Mouse (Mus musculus) C2C12 (cell line): ENCODE data around the gene Nova2.

ENCODE experiments used
- CEBPB ChIP-seq: IDR thresholded peaks from one replicate; pipeline ENCODE4 v1.6.1; 2011; ENCODE audit warnings: low read depth, mild to moderate bottlenecking, control low read depth, moderate library complexity
- CTCF ChIP-seq: IDR thresholded peaks from one replicate; pipeline ENCODE4 v1.5.1; 2011; ENCODE audit not compliant: control insufficient read depth, insufficient read depth, insufficient read length

GRCm38 (mm10) chr7:19002115-19002514 lies 76.4 kb downstream of the Nova2 start:
- TF ChIP-seq CEBPB (no peak), CTCF (no peak)
